Mouse (Mus musculus) gastrocnemius, postnatal 14 days (tissue): ENCODE data around the gene Slc22a21. TPM values are rescaled to one million over a fixed set of nuclear protein-coding genes. Genes with fewer than 3 reads are reported as not detected.
"Not testable (repeated sequence)": the region's sequence is repeated elsewhere in the genome, so short reads cannot be mapped to it uniquely, and the experiment has no call there.

ENCODE experiments used
- DNase-seq: peaks from one replicate; pipeline ENCODE4 v3.0.0; 2021; ENCODE audit warnings: mixed read lengths
- intact Hi-C: fragments of 180-260 bp; cut with DNase I; formaldehyde crosslinking; loops from one replicate; pipeline ENCODE4 v1.15.1; 2025; ENCODE audit warnings: low total_unique reads
- long read RNA-seq, 2 experiments: library from polyadenylated mRNA; stranded (forward); transcript quantifications; one replicate each; pipeline ENCODE4 v2.0.0; 2021
- total RNA-seq, 2 experiments: library from RNA; stranded (reverse); gene quantifications; 2 replicates each; pipeline ENCODE4 v1.2.3; 2021

Slc22a21 gene
- total RNA-seq: 1 to 10 TPM; 1.3 to 1.7 TPM
- long read RNA-seq, experiment 1, partial matches to known transcripts: 0 of 1 reads
- long read RNA-seq, experiment 1, other reads (novel, unspliced or antisense): 1 of 1 reads
- long read RNA-seq, experiment 2, partial matches to known transcripts: 0 of 1 reads
- long read RNA-seq, experiment 2, other reads (novel, unspliced or antisense): 1 of 1 reads

DNA sequence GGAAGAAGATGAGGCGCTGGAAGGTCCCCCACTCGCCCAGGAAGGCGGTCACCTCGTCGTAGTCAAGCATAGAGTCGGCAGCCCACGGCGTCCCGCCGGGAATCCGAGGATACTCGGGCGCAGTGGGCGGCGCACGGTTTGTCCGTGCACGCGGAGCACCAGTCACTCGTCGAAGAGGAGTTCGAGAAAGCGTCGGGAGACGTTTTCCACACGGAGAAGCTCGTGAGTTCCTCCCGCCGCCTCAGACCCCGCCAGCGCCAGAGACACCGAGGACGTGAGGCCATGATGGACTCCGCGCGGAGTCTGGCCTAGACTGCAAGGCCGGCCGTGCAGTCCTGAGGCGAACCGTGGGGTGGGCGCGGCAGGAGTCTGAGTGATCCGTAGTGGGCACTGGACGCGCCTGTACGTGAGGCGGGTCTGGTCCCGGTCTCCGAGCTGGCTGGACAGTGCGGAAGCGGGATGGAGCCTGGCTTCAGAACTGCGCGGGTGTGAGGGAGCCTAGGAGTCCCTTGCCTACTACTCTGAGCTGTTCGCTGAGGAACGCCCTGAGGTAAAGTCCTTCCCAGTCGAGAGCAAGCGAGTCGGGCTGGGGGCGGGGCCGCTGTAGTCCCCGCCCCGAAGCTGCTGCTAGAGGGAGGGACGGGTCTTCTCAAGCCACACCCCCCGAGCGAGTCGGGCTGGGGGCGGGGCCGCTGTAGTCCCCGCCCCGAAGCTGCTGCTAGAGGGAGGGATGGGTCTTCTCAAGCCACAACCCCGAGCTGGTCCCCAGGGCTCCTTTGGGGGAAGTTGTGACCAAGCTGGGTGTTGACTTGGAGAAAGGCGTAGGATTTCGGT lies at the start of gene Slc22a21:
Slc22a21 (minus strand) TSS at position 545 of the 834 bp plus-strand sequence.
- peak; percentile 80 for DNase-seq
- intact Hi-C loops: no loop called here

- DNase-seq: no peak
- intact Hi-C loops: no loop called here
These were observed 48.9 kb upstream of the Slc22a21 start for GRCm38 (mm10) chr11:54028997-54029396.

GRCm38 (mm10) chr11:54028044-54028951 lies 48.2 kb upstream of the Slc22a21 start, which contains the start of gene Slc22a4:
Gene Slc22a4, minus strand, starts transcription at chr11:54028090.
- DNase-seq: peak; percentile 86
- intact Hi-C loops: no loop called here

DNA sequence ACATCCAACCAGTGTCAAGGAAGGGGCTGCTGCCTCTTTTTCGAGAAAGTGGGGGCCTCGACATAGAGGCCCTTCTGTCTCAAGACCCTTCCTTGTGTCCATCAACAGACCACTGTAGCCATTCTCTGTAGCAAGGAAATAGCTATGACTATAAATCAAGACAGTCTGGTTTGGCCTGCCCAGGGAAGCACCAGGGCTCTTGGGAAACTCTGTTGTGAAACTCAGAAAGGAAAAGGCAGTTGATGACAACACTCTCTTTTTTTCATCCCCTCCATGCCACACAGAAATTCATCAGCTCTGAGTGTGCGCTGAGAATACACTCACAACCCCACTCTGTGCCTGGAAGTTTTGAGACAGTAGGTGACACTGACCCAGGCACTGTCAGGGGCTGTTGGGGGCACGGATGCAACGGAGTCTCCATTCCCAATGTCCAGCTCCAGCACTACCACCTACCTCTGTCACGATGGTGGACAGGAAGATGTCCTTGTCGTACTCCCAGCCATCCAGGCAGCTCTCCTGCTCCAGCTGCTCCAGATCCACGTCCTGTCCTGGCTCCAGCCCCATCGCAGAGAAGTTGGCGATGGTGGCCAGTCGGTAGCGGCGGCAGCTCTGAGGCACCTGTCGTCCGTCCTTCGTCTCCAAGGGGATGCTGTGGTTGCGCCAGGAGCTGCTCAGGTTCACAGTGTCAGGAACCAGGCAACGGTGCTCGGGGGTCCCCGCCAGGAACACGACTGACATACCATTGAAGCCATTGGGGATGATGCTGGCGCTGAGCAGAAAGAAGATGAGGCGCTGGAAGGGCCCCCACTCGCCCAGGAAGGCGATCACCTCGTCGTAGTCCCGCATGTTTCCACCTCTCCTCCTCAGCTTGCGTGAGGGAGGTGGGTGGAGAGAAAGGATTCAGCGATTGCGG lies 47.3 kb upstream of the Slc22a21 start:
- DNase-seq: no peak
- intact Hi-C loops: no loop called here

GRCm38 (mm10) chr11:54026491-54027041 lies 46.4 kb upstream of the Slc22a21 start:
- DNase-seq: no peak
- intact Hi-C loops: no loop called here

DNA sequence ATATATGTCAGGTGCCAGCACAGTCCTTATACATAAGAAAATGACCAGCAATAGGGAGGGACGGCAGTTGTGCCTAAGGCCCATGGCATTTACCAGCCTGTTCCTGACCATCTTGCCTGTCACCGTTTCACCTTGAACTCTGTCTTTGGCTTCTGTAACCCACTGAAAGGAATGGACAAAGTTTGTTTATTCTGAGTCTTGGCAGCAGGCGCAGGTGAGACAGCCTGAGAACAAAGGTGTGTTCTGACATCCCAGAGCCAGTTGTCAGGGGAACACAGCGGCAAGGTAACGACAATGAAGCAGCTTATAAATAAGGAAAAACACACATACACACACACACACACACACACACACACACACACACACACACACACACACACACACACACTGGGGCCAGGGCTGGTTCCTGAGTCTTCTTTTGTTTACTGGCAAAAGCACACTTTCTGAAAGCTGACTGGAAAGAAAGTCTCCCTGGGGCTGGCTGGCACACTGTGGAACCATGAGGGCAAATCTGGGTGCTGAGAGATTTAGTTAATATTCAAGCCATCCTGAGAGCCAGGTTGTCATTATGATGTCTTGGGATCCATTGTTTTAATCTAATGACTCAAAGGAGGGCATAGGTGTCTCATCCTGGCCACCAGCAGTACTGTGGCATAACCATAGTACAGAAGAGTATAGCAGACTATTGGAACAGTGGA lies 41.4 kb upstream of the Slc22a21 start:
- intact Hi-C loops: no loop called here
- no peak for DNase-seq

- intact Hi-C loops: no loop called here
- DNase-seq: no peak
These were observed 39.0 kb upstream of the Slc22a21 start for GRCm38 (mm10) chr11:54018893-54019732.

- no peak for DNase-seq
These were observed 37.5 kb upstream of the Slc22a21 start for GRCm38 (mm10) chr11:54017596-54017995.

DNA sequence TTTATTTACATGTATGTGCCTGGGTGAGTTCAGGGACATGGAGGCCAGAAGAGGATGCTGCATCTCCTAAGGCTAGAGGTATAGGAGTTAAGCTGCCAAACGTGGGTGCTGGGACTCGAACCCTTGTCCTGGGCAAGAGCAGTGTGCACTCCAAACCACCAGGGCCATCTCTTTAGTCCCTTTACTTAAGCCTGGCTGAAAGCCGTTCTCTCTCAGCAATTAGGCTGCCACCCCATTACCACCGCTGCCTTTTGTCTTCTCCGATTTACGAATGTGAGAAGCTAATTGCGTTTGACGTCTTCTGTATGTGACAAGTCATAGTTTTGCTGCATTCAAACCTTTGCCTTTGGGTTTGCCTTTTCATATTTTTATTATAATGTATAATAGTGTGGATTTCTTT lies 35.9 kb upstream of the Slc22a21 start:
- no peak for DNase-seq
- intact Hi-C loops: no loop called here

More at GRCm38 (mm10) chr11:54017596-54017995, 37.5 kb upstream of the Slc22a21 start:
- intact Hi-C loops: no loop called here

- intact Hi-C loops: no loop called here
- DNase-seq: no peak
These were observed 32.8 kb upstream of the Slc22a21 start for GRCm38 (mm10) chr11:54012961-54013360.

- DNase-seq: no peak
- intact Hi-C loops: no loop called here
These were observed 31.1 kb upstream of the Slc22a21 start for GRCm38 (mm10) chr11:54011255-54011654.

DNA sequence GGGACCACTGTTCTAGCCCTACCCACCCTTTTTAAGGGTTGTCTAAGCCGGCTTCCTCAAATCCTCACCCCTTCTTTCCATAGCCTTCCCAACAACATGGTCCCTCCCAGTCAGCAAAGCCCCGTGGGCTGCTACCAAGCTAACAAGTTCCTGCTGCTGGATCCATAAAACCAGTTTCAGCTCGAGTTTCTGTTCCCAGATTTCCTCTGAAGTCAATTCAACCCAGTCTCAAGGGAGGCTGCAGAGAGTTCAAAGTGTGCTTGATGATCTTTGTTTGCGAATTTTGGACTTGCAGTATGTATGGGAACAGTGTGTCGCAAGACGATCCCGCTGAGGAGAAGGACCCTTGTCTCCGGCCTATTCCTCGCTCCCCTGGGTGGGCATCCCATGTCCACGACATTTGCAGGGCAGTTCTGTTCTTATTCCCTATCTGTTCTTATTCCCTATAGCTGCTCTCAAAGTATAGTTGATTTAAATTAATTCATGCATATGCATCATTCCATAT lies 28.3 kb upstream of the Slc22a21 start:
- intact Hi-C loops: no loop called here
- no peak for DNase-seq

DNA sequence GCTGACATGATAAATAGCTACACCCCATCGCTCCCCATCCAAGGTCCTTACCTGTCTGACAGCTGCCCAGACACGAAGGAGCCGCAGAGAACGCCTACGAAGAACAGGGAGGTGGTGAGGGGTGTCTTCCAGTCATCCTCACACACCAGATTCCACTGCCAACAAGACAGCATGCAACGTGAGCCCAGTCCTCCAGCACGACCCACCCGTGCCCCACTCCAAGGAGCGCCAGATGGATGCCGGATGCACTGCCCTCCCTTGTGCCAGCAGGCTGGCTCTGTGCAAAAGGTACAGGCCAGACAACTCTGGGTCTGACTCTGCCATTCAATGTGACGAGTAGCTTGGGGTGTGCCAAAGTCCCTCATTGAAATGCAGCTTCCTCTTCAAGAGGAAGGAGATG lies 27.6 kb upstream of the Slc22a21 start:
- intact Hi-C loops: no loop called here
- no peak for DNase-seq

DNA sequence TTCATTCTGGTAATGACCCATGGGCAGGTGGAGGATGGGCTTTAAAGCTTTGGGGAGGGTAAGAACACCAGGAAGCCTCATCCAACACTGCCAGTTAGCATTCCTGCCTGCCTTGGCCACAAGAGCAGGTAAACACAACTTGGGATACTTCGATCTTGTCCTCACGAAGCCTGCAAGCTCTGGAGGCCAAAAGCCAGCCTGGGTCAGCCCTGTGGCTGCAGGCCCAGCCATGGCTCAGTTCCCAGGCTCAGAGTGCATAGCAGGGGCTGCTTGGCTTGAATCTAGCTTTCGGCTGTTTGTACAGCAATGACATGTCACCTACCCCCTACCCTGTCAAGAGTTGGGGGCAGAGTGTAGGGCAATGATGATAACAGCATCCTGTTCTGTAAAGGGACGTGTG lies 26.8 kb upstream of the Slc22a21 start:
- intact Hi-C loops: no loop called here
- DNase-seq: peak; percentile 71

GRCm38 (mm10) chr11:54006362-54006761 lies 26.2 kb upstream of the Slc22a21 start:
- DNase-seq, intact Hi-C loops: not testable (repeated sequence)

GRCm38 (mm10) chr11:54004734-54005133 lies 24.6 kb upstream of the Slc22a21 start:
- no peak for DNase-seq
- intact Hi-C loops: loop anchor here (5.0 kb wide), 1 partner anchor 83 kb away; no protein-coding TSS in a partner anchor

- peak; percentile 23 for DNase-seq
- intact Hi-C loops: loop anchor here (5.0 kb wide), 1 partner anchor 83 kb away; no protein-coding TSS in a partner anchor
These were observed 24.1 kb upstream of the Slc22a21 start for GRCm38 (mm10) chr11:54004221-54004620.
